Mouse (Mus musculus) myocyte (in vitro differentiated cells): Measurements from ENCODE around the gene Fam161b.

Source experiments
- CEBPB ChIP-seq: IDR thresholded peaks from 2 replicates; pipeline ENCODE4 v1.6.1; 2011; ENCODE audit warnings: mild to moderate bottlenecking, moderate library complexity; ENCODE audit not compliant: poor library complexity, insufficient read depth, severe bottlenecking
- E2F4 ChIP-seq: IDR thresholded peaks from one replicate; pipeline ENCODE4 v1.6.1; 2011; ENCODE audit warnings: mild to moderate bottlenecking, control low read depth, moderate library complexity; ENCODE audit not compliant: insufficient read depth
- MAX ChIP-seq: IDR thresholded peaks from one replicate; pipeline ENCODE4 v1.6.1; 2011; ENCODE audit warnings: low read depth, mild to moderate bottlenecking, control low read depth
- MYOD1 ChIP-seq, 3 experiments: IDR thresholded peaks; one replicate each; pipeline ENCODE4 v1.6.1; 2011; ENCODE audit warnings: control low read depth in 2 of 3, low read depth in 2 of 3, mild to moderate bottlenecking in 2 of 3, moderate library complexity in 1 of 3; ENCODE audit not compliant: insufficient read length in 2 of 3, control insufficient read depth in 1 of 3
- POLR2A ChIP-seq: IDR thresholded peaks from one replicate; pipeline ENCODE4 v1.6.1; 2011; ENCODE audit warnings: low read depth, mild to moderate bottlenecking, control low read depth, moderate library complexity; ENCODE audit not compliant: insufficient read length
- POLR2AphosphoS2 ChIP-seq: IDR thresholded peaks from one replicate; pipeline ENCODE4 v1.6.1; 2011; ENCODE audit warnings: low read depth, control low read depth; ENCODE audit not compliant: insufficient read length
- REST ChIP-seq: IDR thresholded peaks from one replicate; pipeline ENCODE4 v1.6.1; 2011; ENCODE audit warnings: mild to moderate bottlenecking, control low read depth, moderate library complexity; ENCODE audit not compliant: insufficient read depth, insufficient read length
- TCF12 ChIP-seq: IDR thresholded peaks from one replicate; pipeline ENCODE4 v1.6.1; 2011; ENCODE audit warnings: mild to moderate bottlenecking, control low read depth; ENCODE audit not compliant: poor library complexity, insufficient read depth, severe bottlenecking
- TCF3 ChIP-seq: IDR thresholded peaks from one replicate; pipeline ENCODE4 v1.6.1; 2011; ENCODE audit warnings: low read depth, control low read depth; ENCODE audit not compliant: insufficient read length
- USF1 ChIP-seq: IDR thresholded peaks from one replicate; pipeline ENCODE4 v1.6.1; 2011; ENCODE audit warnings: low read depth, mild to moderate bottlenecking, control low read depth, moderate library complexity

DNA sequence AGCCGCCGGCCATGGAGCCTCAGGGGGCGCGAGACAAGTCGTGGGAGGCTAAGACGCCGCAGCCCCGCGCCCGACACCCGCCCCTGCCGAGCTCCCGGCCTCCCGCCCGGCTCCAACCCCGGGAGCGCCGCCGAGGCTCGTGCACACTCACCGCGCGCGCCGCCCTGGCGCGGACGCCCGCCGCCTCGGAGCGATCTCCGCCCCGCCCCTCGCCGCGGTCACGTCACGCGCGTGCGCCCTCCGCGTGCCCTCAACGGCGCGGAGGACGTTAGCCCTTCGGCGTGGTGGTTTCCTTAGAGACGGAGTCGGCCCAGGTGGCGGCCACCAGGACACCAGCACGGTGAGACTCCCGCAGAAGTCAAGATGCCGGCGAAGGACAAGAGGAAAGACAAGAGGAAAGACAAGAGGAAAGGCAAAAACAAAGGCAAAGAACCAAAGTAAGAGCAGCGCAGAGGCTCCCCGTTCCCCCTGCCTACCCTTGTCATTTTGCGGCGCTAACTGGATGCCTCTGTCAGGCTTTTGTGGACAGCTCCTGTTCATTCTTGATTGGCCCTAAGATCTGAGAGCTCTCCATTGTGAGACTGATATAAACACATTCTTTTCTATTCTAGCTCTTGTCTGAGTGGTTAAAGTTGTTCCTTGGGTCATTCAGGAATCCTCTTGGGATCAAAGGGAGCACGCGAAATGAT, 47.3 kb upstream of the Fam161b start, which contains the start of the genes Entpd5 and Bbof1:
- TF ChIP-seq MYOD1 (IDR thresholded peaks at IDR 0.05; ENCODE audit: control insufficient read depth in 1 of 3, insufficient read length in 2 of 3, low read depth in 2 of 3): peak in 1 of 3 experiments; percentile 11
- TF ChIP-seq USF1: no peak
- peak; percentile 93 for TF ChIP-seq POLR2A
- TF ChIP-seq E2F4: no peak
- TF ChIP-seq REST: no peak
- no peak for TF ChIP-seq MAX
- TF ChIP-seq TCF12: no peak
- TF ChIP-seq CEBPB: no peak
- peak; percentile 78 for TF ChIP-seq POLR2AphosphoS2
- TF ChIP-seq TCF3: no peak
